Mouse (Mus musculus) heart, postnatal 36 days (tissue): ENCODE measurements around the gene Nptx1. TPM values are rescaled to one million over a fixed set of nuclear protein-coding genes. Genes with fewer than 3 reads are reported as not detected.

Source experiments
- DNase-seq, 2 experiments: peaks; one replicate each; pipeline ENCODE4 v3.0.0; 2021 to 2022
- intact Hi-C: fragments of 180-260 bp; cut with DNase I; formaldehyde crosslinking; loops from one replicate; pipeline ENCODE4 v1.15.1; 2025
- total RNA-seq, 2 experiments: library from RNA; stranded (reverse); gene quantifications; 2 replicates each; pipeline ENCODE4 v1.2.3; 2021

Gene Nptx1
- total RNA-seq, 2 experiments from 2014 or later: 0.25 to 0.27 TPM

- no peak for DNase-seq
- intact Hi-C loops: no loop called here
These were observed 4.7 kb upstream of the Nptx1 start for GRCm38 (mm10) chr11:119552301-119552700.

GRCm38 (mm10) chr11:119551468-119551867 is 3.9 kb upstream of the Nptx1 start:
- intact Hi-C loops: no loop called here
- no peak for DNase-seq

- intact Hi-C loops: no loop called here
- no peak for DNase-seq
These were observed 3.2 kb upstream of the Nptx1 start for GRCm38 (mm10) chr11:119550546-119551335.

GRCm38 (mm10) chr11:119549371-119549811 is 1.8 kb upstream of the Nptx1 start:
- intact Hi-C loops: loop anchor here (5.0 kb wide), 1 partner anchor 223 kb away; no protein-coding TSS in a partner anchor
- no peak for DNase-seq

- intact Hi-C loops: loop anchor here (5.0 kb wide), 1 partner anchor 223 kb away; no protein-coding TSS in a partner anchor
- DNase-seq: peak in 1 of 2 experiments; percentile 18
These were observed 1.3 kb upstream of the Nptx1 start for GRCm38 (mm10) chr11:119548741-119549370.

GRCm38 (mm10) chr11:119547951-119548591 is 518 bp upstream of the Nptx1 start:
- intact Hi-C loops: loop anchor here (5.0 kb wide), 1 partner anchor 224 kb away; no protein-coding TSS in a partner anchor

GRCm38 (mm10) chr11:119546496-119547182 is 914 bp downstream of the Nptx1 start:
- intact Hi-C loops: loop anchor here (5.0 kb wide), 1 partner anchor 226 kb away; no protein-coding TSS in a partner anchor
- peak in 1 of 2 experiments; percentile 39 for DNase-seq

More at GRCm38 (mm10) chr11:119547951-119548591, 518 bp upstream of the Nptx1 start:
- DNase-seq: peak in 1 of 2 experiments; percentile 12

- no peak for DNase-seq
- intact Hi-C loops: loop anchor here (5.0 kb wide), 1 partner anchor 226 kb away; no protein-coding TSS in a partner anchor
These were observed 1.6 kb downstream of the Nptx1 start for GRCm38 (mm10) chr11:119545741-119546495.

- intact Hi-C loops: loop anchor here (5.0 kb wide), 1 partner anchor 227 kb away; no protein-coding TSS in a partner anchor
- DNase-seq: no peak
These were observed 2.3 kb downstream of the Nptx1 start for GRCm38 (mm10) chr11:119545281-119545680.

- no peak for DNase-seq
- intact Hi-C loops: loop anchor here (5.0 kb wide), 1 partner anchor 228 kb away; no protein-coding TSS in a partner anchor
These were observed 2.9 kb downstream of the Nptx1 start for GRCm38 (mm10) chr11:119544518-119545105.

GRCm38 (mm10) chr11:119543816-119544517 is 3.6 kb downstream of the Nptx1 start:
- no peak for DNase-seq
- intact Hi-C loops: no loop called here

- no peak for DNase-seq
- intact Hi-C loops: no loop called here
These were observed 4.7 kb downstream of the Nptx1 start for GRCm38 (mm10) chr11:119542886-119543285.

GRCm38 (mm10) chr11:119542371-119542770 is 5.2 kb downstream of the Nptx1 start:
- intact Hi-C loops: no loop called here
- DNase-seq: no peak

- no peak for DNase-seq
- intact Hi-C loops: no loop called here
These were observed 6.5 kb downstream of the Nptx1 start for GRCm38 (mm10) chr11:119541082-119541481.

- no peak for DNase-seq
- intact Hi-C loops: no loop called here
These were observed 7.0 kb downstream of the Nptx1 start for GRCm38 (mm10) chr11:119540560-119540959.

- DNase-seq: no peak
- intact Hi-C loops: no loop called here
These were observed 7.6 kb downstream of the Nptx1 start for GRCm38 (mm10) chr11:119539944-119540343.

GRCm38 (mm10) chr11:119533745-119534144 is 13.8 kb downstream of the Nptx1 start:
- no peak for DNase-seq
- intact Hi-C loops: no loop called here

- intact Hi-C loops: no loop called here
- DNase-seq: no peak
These were observed 15.1 kb downstream of the Nptx1 start for GRCm38 (mm10) chr11:119532460-119532859.

- intact Hi-C loops: no loop called here
- DNase-seq: no peak
These were observed 18.6 kb downstream of the Nptx1 start for GRCm38 (mm10) chr11:119528930-119529329.
